Mouse (Mus musculus) limb, embryonic 12.5 days (tissue): ENCODE results near the gene Bmp6. TPM values are rescaled to one million over a fixed set of nuclear protein-coding genes. Genes with fewer than 3 reads are reported as not detected.

Source experiments
- ATAC-seq: fragments of 200-750 bp; cut with Nextera tagmentation; 2 replicates; pipeline ENCODE4 v1.8.0; 2017; ENCODE audit warnings: low read depth, moderate TSS enrichment; ENCODE audit not compliant: insufficient number of reproducible peaks, insufficient read depth, low FRiP score, low TSS enrichment
- H3K27ac ChIP-seq: fragments of 300-500 bp; sonication (generic); 2 replicates; pipeline ENCODE4 v1.5.1; 2016; ENCODE audit warnings: mild to moderate bottlenecking, moderate library complexity
- H3K27me3 ChIP-seq: fragments of 300-500 bp; sonication (generic); 2 replicates; pipeline ENCODE4 v1.6.1; 2016; ENCODE audit warnings: mild to moderate bottlenecking, moderate library complexity
- H3K36me3 ChIP-seq: fragments of 300-500 bp; sonication (generic); 2 replicates; pipeline ENCODE4 v1.6.1; 2016; ENCODE audit warnings: mild to moderate bottlenecking, moderate library complexity
- H3K4me1 ChIP-seq: fragments of 300-500 bp; sonication (generic); replicated peaks from 2 replicates; pipeline ENCODE4 v1.6.1; 2016
- H3K4me2 ChIP-seq: fragments of 300-500 bp; sonication (generic); 2 replicates; pipeline ENCODE4 v1.6.1; 2016; ENCODE audit warnings: mild to moderate bottlenecking, moderate library complexity
- H3K4me3 ChIP-seq: fragments of 300-500 bp; sonication (generic); replicated peaks from 2 replicates; pipeline ENCODE4 v1.5.1; 2016; ENCODE audit warnings: mild to moderate bottlenecking
- H3K9ac ChIP-seq: fragments of 300-500 bp; sonication (generic); replicated peaks from 2 replicates; pipeline ENCODE4 v1.6.1; 2016; ENCODE audit warnings: mild to moderate bottlenecking, moderate library complexity
- H3K9me3 ChIP-seq: fragments of 300-500 bp; sonication (generic); 2 replicates; pipeline ENCODE4 v1.6.1; 2016; ENCODE audit warnings: mild to moderate bottlenecking, moderate library complexity
- WGBS: fragments of 180-500 bp; shearing (Covaris S2); methylation state at CpG from one replicate; pipeline ENCODE4 v1.1.7; 2016; 5-methylcytosine and 5-hydroxymethylcytosine counted together
- polyA plus RNA-seq: library from polyadenylated mRNA; unstranded; fragments of >200 nt; fragmentation: Nextera tagmentation; extraction: Ambion mirVana; gene quantifications from 2 replicates; pipeline ENCODE4 v1.2.1, GENCODE M21; 2016

The Bmp6 gene
- polyA plus RNA-seq, 1 experiment from 2014 or later, result 0.75 TPM

GRCm38 (mm10) chr13:38515845-38516244 is 170.9 kb downstream of the Bmp6 start:
- no peak overlapping the region for H3K27ac ChIP-seq
- H3K36me3 ChIP-seq, result peaks cover 89% of the 10 kb centered on the region
- 80% methylated on average over 3 of the region's 3 CpGs for WGBS
- no peak overlapping the region for H3K9ac ChIP-seq
- H3K4me1 ChIP-seq, result no peaks in the 10 kb centered on the region
- no peak overlapping the region for H3K4me2 ChIP-seq
- no peaks in the 10 kb centered on the region for H3K27me3 ChIP-seq
- H3K9me3 ChIP-seq, result no peaks in the 10 kb centered on the region
- no peak overlapping the region for H3K4me3 ChIP-seq
- ATAC-seq, result no peak

DNA sequence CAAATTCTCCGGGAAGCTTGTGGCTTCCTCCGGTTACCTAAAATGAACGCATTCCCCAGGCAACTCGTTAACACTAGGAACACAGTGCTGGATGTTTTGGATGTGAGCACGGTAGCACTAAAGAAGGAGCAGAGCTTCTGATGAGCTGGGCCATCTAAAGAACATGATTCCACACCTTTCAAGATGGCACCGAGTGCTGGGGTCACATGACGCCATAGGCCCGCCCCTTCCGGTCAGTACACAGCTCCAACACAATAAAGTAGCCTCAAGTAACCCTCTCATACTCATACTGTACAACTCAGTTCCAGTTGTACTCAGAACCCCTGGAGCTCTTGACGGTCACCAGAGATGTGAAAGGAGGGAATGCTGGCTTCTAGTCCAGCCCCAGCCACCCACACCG is 171.7 kb downstream of the Bmp6 start:
- no peak overlapping the region for H3K4me2 ChIP-seq
- ATAC-seq, result no peak
- H3K4me3 ChIP-seq, result no peak overlapping the region
- H3K27ac ChIP-seq, result no peak overlapping the region
- H3K27me3 ChIP-seq, result no peaks in the 10 kb centered on the region
- peaks cover 96% of the 10 kb centered on the region for H3K36me3 ChIP-seq
- no peak overlapping the region for H3K9ac ChIP-seq
- 86% methylated on average over 11 of the region's 11 CpGs for WGBS
- no peaks in the 10 kb centered on the region for H3K9me3 ChIP-seq
- no peaks in the 10 kb centered on the region for H3K4me1 ChIP-seq

GRCm38 (mm10) chr13:38520299-38520698 is 175.4 kb downstream of the Bmp6 start:
- no peak for ATAC-seq
- Histone ChIP-seq H3K4me1 (peaks cover 7% of the 10 kb centered on the region; the same call in 1 of the 2 replicates), H3K9me3 (no peaks in the 10 kb centered on the region), H3K4me3 (no peak overlapping the region), H3K27me3 (no peaks in the 10 kb centered on the region), H3K9ac (no peak overlapping the region), H3K36me3 (peaks cover 80% of the 10 kb centered on the region), H3K27ac (no peak overlapping the region), H3K4me2 (no peak overlapping the region)
- 94% methylated on average over 11 of the region's 11 CpGs for WGBS

GRCm38 (mm10) chr13:38522056-38522654 is 177.2 kb downstream of the Bmp6 start:
- Histone ChIP-seq H3K9ac (no peak overlapping the region), H3K4me2 (no peak overlapping the region), H3K27ac (no peak overlapping the region), H3K36me3 (peaks cover 63% of the 10 kb centered on the region), H3K27me3 (no peaks in the 10 kb centered on the region), H3K4me1 (peaks cover 22% of the 10 kb centered on the region), H3K4me3 (no peak overlapping the region), H3K9me3 (no peaks in the 10 kb centered on the region)
- 86% methylated on average over 4 of the region's 4 CpGs for WGBS
- ATAC-seq, result no peak

- WGBS, result 91% methylated on average over 11 of the region's 11 CpGs
- peaks cover 52% of the 10 kb centered on the region for H3K36me3 ChIP-seq
Measured at GRCm38 (mm10) chr13:38523231-38523630, 178.3 kb downstream of the Bmp6 start.

GRCm38 (mm10) chr13:38525261-38525660 is 180.4 kb downstream of the Bmp6 start:
- ATAC-seq, result no peak
- no peak overlapping the region for H3K27ac ChIP-seq
- peaks cover 27% of the 10 kb centered on the region for H3K4me1 ChIP-seq
- WGBS, result 86% methylated on average over 3 of the region's 3 CpGs
- no peak overlapping the region for H3K4me2 ChIP-seq
- no peak overlapping the region for H3K9ac ChIP-seq
- no peaks in the 10 kb centered on the region for H3K27me3 ChIP-seq
- peaks cover 32% of the 10 kb centered on the region for H3K36me3 ChIP-seq
- no peaks in the 10 kb centered on the region for H3K9me3 ChIP-seq
- H3K4me3 ChIP-seq, result no peak overlapping the region

More at GRCm38 (mm10) chr13:38523231-38523630, 178.3 kb downstream of the Bmp6 start:
- no peak overlapping the region for H3K4me3 ChIP-seq
- no peak overlapping the region for H3K9ac ChIP-seq
- no peak for ATAC-seq
- H3K27ac ChIP-seq, result no peak overlapping the region
- peaks cover 23% of the 10 kb centered on the region for H3K4me1 ChIP-seq
- no peaks in the 10 kb centered on the region for H3K9me3 ChIP-seq
- H3K4me2 ChIP-seq, result no peak overlapping the region
- H3K27me3 ChIP-seq, result no peaks in the 10 kb centered on the region

DNA sequence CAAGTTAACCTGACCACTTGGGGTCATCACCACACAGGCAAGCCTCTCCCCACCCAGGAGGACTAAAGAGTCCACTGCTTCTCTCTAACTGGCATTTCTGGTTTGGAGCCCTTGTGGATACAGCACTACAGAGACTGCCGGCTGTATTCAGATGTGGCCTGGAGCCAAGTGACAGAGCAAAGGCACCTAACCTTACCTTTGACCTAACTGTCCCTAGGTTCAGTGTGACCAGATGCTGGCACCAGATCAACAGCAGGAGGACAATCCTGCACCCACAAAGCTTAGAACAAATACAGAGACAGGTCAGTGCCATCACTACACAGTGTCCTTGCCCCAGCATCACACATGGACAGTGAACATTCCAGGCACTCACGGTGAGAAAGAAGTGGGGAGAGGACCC is 181.2 kb downstream of the Bmp6 start:
- H3K4me2 ChIP-seq, result peak overlapping the region; percentile 76
- H3K9ac ChIP-seq, result no peak overlapping the region

DNA sequence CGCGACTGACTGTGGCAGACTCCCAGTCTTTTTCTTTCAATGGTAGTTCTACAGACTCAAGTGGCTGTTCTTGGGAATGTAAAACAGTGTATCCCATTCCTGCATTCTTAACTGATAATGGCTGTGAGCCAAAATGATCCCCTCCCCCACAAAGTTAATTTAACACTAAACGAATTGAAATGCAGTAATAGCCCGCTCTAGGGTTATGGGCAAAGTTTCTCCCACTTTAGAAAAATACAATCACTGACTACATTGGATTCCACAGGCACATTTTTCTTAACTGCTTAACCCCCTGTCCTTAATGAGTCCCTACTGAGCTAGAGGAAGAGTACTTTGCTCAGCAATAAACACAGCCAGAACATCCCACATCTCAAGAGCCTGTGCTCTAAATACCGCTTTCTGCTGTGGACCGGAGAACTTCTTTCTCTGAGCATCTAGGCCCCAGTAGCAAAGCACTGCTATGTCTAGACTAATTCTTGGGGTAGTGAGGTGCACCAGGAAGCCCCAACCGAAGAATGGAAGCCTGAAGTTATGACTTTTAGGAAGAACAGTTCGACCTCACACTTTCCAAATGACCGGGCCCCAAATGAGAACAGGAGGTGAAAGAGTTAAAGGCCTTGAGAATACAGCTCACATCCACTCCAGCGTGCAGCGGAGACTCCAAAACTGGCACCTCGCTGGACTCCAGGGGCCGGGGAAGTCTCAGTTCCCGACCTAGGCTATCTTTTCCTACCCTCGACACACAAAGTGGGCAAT is 182.3 kb downstream of the Bmp6 start:
- H3K27ac ChIP-seq, result peak overlapping the region; percentile 95
- H3K4me2 ChIP-seq, result peak overlapping the region; percentile 76
- H3K9me3 ChIP-seq, result no peaks in the 10 kb centered on the region
- peak overlapping the region; percentile 91 for H3K4me3 ChIP-seq
- 11% methylated on average over 15 of the region's 15 CpGs for WGBS
- H3K4me1 ChIP-seq, result peaks cover 27% of the 10 kb centered on the region
- H3K27me3 ChIP-seq, result no peaks in the 10 kb centered on the region
- peak overlapping the region; percentile 84 for H3K9ac ChIP-seq
- no peak for ATAC-seq
- H3K36me3 ChIP-seq, result peaks cover 12% of the 10 kb centered on the region

More for the DNA sequence above, 181.2 kb downstream of the Bmp6 start:
- Histone ChIP-seq H3K4me1 (peaks cover 27% of the 10 kb centered on the region), H3K27ac (no peak overlapping the region), H3K36me3 (peaks cover 23% of the 10 kb centered on the region), H3K27me3 (no peaks in the 10 kb centered on the region), H3K9me3 (no peaks in the 10 kb centered on the region), H3K4me3 (peak overlapping the region; percentile 91; the same call in 1 of the 2 replicates)
- no peak for ATAC-seq
- 80% methylated on average over 2 of the region's 2 CpGs for WGBS

GRCm38 (mm10) chr13:38527797-38528650 is 183.1 kb downstream of the Bmp6 start:
- under 1% methylated on average over 87 of the region's 87 CpGs for WGBS

GRCm38 (mm10) chr13:38528687-38529294 is 183.9 kb downstream of the Bmp6 start, which contains the start of gene Txndc5:
TSS of gene Txndc5 (minus strand) at chr13:38528824.
- Histone ChIP-seq H3K9ac (peak within 1 kb of the TSS; percentile 84), H3K4me1 (peaks cover 27% of the 10 kb centered on the region), H3K27me3 (no peaks in the 10 kb centered on the region), H3K27ac (peak within 1 kb of the TSS; percentile 95), H3K36me3 (no peaks in the 10 kb centered on the region), H3K4me3 (peak within 1 kb of the TSS; percentile 91), H3K4me2 (peak within 1 kb of the TSS; percentile 76), H3K9me3 (no peaks in the 10 kb centered on the region)
- WGBS, result 52% methylated on average over 9 of the region's 9 CpGs
- ATAC-seq, result no peak; the same call in 1 of the 2 replicates

More at GRCm38 (mm10) chr13:38527797-38528650, 183.1 kb downstream of the Bmp6 start:
- Histone ChIP-seq H3K36me3 (peaks cover 4% of the 10 kb centered on the region), H3K27me3 (no peaks in the 10 kb centered on the region), H3K4me3 (peak overlapping the region; percentile 91), H3K27ac (peak overlapping the region; percentile 95), H3K4me1 (peaks cover 27% of the 10 kb centered on the region), H3K4me2 (peak overlapping the region; percentile 76), H3K9me3 (no peaks in the 10 kb centered on the region), H3K9ac (peak overlapping the region; percentile 84)
- ATAC-seq, result peak; percentile 85
